Mouse (Mus musculus) regulatory T cell (primary cell): ENCODE measurements around the gene Tnf.

Source experiments
- in situ Hi-C: fragments of 300-600 bp; cut with MboI, MseI; formaldehyde crosslinking; loops from one replicate; pipeline ENCODE4 v1.15.1; 2025; ENCODE audit warnings: high pct_unique_total_duplicates

Tnf gene

DNA sequence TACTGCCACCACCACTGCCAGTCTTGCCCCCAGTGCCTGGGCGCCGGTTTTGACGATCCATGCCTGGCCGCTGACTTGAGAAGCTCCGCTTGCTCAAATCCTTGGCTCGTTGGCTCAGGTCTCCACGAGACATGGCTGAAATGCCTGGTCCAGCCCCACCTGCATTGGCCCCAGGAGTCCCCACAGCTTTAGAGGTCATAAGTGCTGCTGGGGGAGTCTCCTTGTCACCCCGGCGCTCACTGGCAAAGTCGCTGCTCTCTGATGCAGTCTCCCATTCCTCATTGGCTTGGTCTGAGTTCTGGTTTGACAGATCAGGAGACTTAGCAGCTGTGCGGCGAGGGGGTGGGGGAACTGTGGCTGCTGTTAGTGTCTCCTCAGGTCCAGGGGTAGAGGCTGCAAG, 46.4 kb downstream of the Tnf start:
- in situ Hi-C loops, result no loop called here

DNA sequence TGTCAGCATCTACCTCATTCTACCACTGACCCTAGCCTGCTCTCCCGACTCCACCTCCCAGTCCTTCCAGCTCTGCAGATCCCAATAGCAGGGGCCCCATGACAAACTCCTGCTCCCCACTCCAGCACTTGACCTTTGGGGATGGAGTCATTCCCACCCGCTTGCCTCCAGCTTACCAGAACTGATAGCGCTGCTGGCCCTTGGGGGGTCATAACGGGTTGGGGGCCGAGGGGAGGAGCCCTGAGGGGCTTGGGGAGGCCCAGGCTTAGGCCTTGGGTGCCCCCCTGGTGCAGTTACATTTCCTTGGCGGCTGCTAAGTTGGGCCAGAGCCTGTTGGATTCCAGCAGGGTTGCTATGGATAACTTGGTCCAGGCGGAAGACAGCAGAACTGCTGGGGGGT, 47.2 kb downstream of the Tnf start:
- in situ Hi-C loops, result no loop called here

DNA sequence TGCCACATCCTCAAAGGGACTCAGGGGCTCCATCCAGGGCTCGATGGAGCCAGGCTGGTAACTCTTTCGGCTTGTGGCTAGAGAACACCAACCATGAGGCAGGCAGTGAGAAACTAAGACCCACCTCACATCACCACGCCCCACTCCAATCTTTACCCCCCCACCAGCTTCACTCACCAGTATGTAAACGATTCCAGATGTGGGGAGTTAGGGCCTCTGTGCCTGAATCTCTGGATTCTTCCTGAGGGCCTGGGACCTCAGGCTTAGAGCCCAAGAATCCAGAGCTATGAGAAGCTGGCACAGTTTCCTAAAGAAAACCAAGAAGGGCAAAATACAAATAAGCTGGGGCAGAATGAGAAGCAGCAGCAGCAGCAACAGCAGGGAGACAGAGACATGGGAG, 47.9 kb downstream of the Tnf start:
- in situ Hi-C loops, result no loop called here

DNA sequence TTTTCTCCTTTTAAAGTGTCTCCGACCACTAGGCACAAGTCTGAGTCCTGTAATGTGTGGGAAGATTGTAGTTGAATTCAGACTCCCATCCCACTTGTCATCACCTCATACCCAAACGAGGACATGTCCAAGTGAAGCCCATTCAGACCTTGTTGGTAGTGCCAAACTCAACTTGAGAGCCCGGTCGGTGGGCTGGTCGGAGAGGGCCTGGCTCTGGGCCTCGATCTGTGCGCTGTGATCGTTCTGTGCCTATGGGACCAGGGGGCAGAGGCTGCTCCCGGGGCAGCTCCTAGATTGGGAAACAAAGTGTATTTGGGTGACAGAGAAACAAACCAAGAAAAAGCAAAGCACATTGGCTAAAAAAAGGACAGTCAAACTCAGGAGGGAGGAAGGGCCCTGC, 48.7 kb downstream of the Tnf start:
- in situ Hi-C loops, result no loop called here

DNA sequence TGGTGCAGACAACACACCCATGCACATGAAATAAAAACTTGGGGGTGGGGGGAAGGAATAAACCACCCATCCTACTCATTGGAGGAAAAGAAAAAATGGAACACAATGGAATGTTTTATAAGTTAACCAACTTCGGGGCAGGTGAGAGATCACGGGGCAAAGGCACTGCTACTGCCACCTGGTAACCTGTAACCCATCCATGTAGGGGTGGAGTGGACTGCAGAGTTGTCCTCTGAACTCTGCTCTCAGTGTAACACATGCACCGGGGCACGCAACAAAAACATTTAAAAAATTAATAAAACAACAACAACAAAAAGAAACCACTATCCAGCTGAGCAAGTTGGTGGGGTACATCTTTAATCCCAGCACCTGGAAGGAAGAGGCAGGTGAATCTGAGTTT, 49.7 kb downstream of the Tnf start:
- in situ Hi-C loops, result no loop called here
